Mouse (Mus musculus): ENCODE measurements around the gene Slc28a3. TPM values are rescaled to one million over a fixed set of nuclear protein-coding genes. Genes with fewer than 3 reads are reported as not detected.
A peak's percentile ranks its signal among the peaks of the same experiment; 100 is the strongest.

The Slc28a3 gene
- polyA plus RNA-seq, 1 experiment, result not detected

GRCm38 (mm10) chr13:58587962-58588361 is 22.7 kb downstream of the Slc28a3 start:
- TF ChIP-seq POLR2A (IDR thresholded peaks at IDR 0.05; ENCODE audit: extremely low read depth, insufficient read depth, low read length), result no peak
- Histone ChIP-seq H3K4me3 (ENCODE audit: insufficient read depth, low read length) (no peak overlapping the region), H3K27ac (ENCODE audit: insufficient read depth, low read length) (no peak overlapping the region), H3K4me1 (ENCODE audit: control insufficient read depth, insufficient read depth, low read length) (no peaks in the 10 kb centered on the region)

DNA sequence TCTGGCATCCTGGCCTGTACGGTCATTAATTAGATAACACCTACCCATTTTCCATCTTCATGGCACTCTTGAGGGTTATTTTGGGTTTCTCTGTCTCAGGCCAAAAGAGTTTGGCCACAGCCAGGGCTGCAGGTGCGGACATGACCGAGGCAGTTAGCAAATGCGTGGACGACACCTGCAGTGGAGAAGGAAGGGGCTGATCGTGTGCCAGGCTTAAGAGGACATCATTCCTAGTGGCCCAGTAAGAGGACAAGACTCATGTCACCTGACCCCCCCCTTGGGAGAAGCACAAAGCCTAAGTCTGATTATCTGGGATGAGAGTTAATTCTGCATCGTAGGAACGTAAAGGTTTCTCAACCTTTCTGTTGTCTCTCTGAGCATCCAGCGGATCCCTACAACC is 44.5 kb downstream of the Slc28a3 start:
- no peak overlapping the region for H3K4me3 ChIP-seq (ENCODE audit: insufficient read depth, low read length)
- H3K4me1 ChIP-seq (ENCODE audit: control insufficient read depth, insufficient read depth, low read length), result no peaks in the 10 kb centered on the region; the same call in 1 of the 2 replicates
- no peak overlapping the region for H3K27ac ChIP-seq (ENCODE audit: insufficient read depth, low read length)
- TF ChIP-seq CTCF (IDR thresholded peaks at IDR 0.05; ENCODE audit: extremely low read depth, insufficient read depth, low read length), result no peak
- no peak for TF ChIP-seq POLR2A (IDR thresholded peaks at IDR 0.05; ENCODE audit: extremely low read depth, insufficient read depth, low read length)

- Histone ChIP-seq H3K27ac (ENCODE audit: insufficient read depth, low read length) (no peak overlapping the region), H3K4me1 (ENCODE audit: control insufficient read depth, insufficient read depth, low read length) (peaks cover 1% of the 10 kb centered on the region; the same call in 1 of the 2 replicates), H3K4me3 (ENCODE audit: insufficient read depth, low read length) (no peak overlapping the region)
- no peak for TF ChIP-seq CTCF (IDR thresholded peaks at IDR 0.05; ENCODE audit: extremely low read depth, insufficient read depth, low read length)
- no peak for TF ChIP-seq POLR2A (IDR thresholded peaks at IDR 0.05; ENCODE audit: extremely low read depth, insufficient read depth, low read length)
These were observed 50.1 kb downstream of the Slc28a3 start for GRCm38 (mm10) chr13:58560497-58561138.

- no peak for TF ChIP-seq CTCF (IDR thresholded peaks at IDR 0.05; ENCODE audit: extremely low read depth, insufficient read depth, low read length)
- no peak for TF ChIP-seq POLR2A (IDR thresholded peaks at IDR 0.05; ENCODE audit: extremely low read depth, insufficient read depth, low read length)
- no peak overlapping the region for H3K4me3 ChIP-seq (ENCODE audit: insufficient read depth, low read length)
- peaks cover 1% of the 10 kb centered on the region; the same call in 1 of the 2 replicates for H3K4me1 ChIP-seq (ENCODE audit: control insufficient read depth, insufficient read depth, low read length)
- no peak overlapping the region for H3K27ac ChIP-seq (ENCODE audit: insufficient read depth, low read length)
These were observed 52.5 kb downstream of the Slc28a3 start for GRCm38 (mm10) chr13:58558216-58558615.

DNA sequence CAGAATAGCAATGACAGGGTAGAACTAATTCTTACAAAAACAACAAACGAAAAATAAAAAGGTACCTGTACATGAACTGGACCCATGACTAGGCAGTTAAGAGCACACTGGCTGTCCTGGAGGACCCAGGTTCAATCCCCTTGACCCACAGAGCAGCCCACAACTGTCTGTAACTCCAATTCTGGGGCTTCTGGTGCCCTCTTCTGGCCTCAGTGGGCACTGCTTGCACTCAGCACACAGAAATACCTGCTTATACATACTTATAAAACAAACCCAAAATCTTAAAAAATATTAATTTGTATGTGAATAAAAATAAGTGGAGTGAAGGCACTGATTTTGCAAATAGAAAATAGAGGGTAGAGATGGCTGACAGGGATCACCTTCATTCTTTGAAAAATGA is 54.7 kb downstream of the Slc28a3 start:
- Histone ChIP-seq H3K4me3 (ENCODE audit: insufficient read depth, low read length) (no peak overlapping the region), H3K27ac (ENCODE audit: insufficient read depth, low read length) (no peak overlapping the region), H3K4me1 (ENCODE audit: control insufficient read depth, insufficient read depth, low read length) (peaks cover 1% of the 10 kb centered on the region; the same call in 1 of the 2 replicates)
- no peak for TF ChIP-seq POLR2A (IDR thresholded peaks at IDR 0.05; ENCODE audit: extremely low read depth, insufficient read depth, low read length)
- peak; percentile 21; the same call in 1 of the 2 replicates for TF ChIP-seq CTCF (IDR thresholded peaks at IDR 0.05; ENCODE audit: extremely low read depth, insufficient read depth, low read length)

- no peak overlapping the region for H3K27ac ChIP-seq (ENCODE audit: insufficient read depth, low read length)
- H3K4me1 ChIP-seq (ENCODE audit: control insufficient read depth, insufficient read depth, low read length), result peaks cover 1% of the 10 kb centered on the region; the same call in 1 of the 2 replicates
- no peak overlapping the region for H3K4me3 ChIP-seq (ENCODE audit: insufficient read depth, low read length)
- TF ChIP-seq POLR2A (IDR thresholded peaks at IDR 0.05; ENCODE audit: extremely low read depth, insufficient read depth, low read length), result no peak
- TF ChIP-seq CTCF (IDR thresholded peaks at IDR 0.05; ENCODE audit: extremely low read depth, insufficient read depth, low read length), result no peak
These were observed 55.1 kb downstream of the Slc28a3 start for GRCm38 (mm10) chr13:58555561-58555960.

GRCm38 (mm10) chr13:58551924-58552323 is 58.8 kb downstream of the Slc28a3 start:
- Histone ChIP-seq H3K27ac (ENCODE audit: insufficient read depth, low read length) (no peak overlapping the region), H3K4me3 (ENCODE audit: insufficient read depth, low read length) (no peak overlapping the region), H3K4me1 (ENCODE audit: control insufficient read depth, insufficient read depth, low read length) (no peaks in the 10 kb centered on the region; the same call in 1 of the 2 replicates)
- TF ChIP-seq CTCF (IDR thresholded peaks at IDR 0.05; ENCODE audit: extremely low read depth, insufficient read depth, low read length), result no peak
- no peak for TF ChIP-seq POLR2A (IDR thresholded peaks at IDR 0.05; ENCODE audit: extremely low read depth, insufficient read depth, low read length)

DNA sequence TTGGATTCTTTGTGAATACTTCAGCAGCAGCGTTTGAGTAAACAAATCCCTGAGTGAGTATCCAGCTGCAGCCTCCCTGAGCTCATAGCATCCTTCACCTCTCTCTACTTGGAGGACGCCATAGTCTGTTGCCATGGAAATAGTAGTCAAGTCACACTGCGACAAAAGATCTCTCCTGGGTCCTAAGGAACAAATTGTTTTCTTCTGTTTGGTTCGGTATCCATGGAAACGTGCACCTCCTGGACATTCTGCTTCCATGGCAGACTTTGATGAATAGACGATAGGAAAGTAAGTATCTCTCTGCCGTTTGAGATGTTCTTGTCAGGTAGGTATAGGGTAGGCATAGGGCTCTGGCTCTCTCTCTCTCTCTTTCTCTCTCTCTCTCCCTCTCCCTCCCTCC is 63.1 kb downstream of the Slc28a3 start:
- Histone ChIP-seq H3K4me3 (ENCODE audit: insufficient read depth, low read length) (no peak overlapping the region), H3K4me1 (ENCODE audit: control insufficient read depth, insufficient read depth, low read length) (peaks cover 2% of the 10 kb centered on the region), H3K27ac (ENCODE audit: insufficient read depth, low read length) (no peak overlapping the region)
- no peak for TF ChIP-seq CTCF (IDR thresholded peaks at IDR 0.05; ENCODE audit: extremely low read depth, insufficient read depth, low read length)

DNA sequence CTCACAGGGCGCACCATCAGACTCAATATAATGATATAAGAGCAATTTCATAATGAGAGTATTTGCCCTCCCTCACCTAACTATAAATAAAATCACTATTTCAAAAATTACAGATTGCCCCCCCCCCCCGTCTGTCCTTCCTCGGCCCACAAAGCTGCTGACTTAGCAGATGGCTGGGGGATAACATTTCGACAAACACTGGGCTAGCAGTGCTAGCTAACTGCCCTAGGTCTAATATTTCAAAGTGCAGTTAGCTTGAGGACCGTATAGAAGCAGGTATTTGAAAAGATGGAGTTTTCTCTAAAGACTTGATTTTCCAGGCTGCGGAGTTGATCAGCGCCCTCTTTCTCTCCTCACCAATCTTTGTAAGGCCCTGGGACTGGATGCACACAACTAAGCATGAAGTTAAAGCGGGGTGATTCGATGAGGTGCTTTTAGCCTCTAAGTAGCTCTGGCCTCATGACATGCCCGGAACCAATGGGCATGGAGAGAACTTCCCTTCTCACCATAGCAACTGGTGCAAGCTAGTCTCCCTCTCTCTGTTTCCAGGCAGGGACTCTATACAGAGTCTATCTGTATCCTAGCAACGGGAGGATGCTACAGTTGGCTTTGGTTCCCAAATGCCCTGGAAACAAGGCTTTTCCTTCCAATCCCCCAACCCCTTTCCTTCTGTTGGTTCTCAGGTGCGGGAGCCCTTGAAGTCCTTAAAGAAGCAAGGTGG is 66.8 kb downstream of the Slc28a3 start:
- H3K4me1 ChIP-seq (ENCODE audit: control insufficient read depth, insufficient read depth, low read length), result peaks cover 2% of the 10 kb centered on the region
- H3K4me3 ChIP-seq (ENCODE audit: insufficient read depth, low read length), result no peak overlapping the region
- H3K27ac ChIP-seq (ENCODE audit: insufficient read depth, low read length), result no peak overlapping the region
- TF ChIP-seq CTCF (IDR thresholded peaks at IDR 0.05; ENCODE audit: extremely low read depth, insufficient read depth, low read length) (no peak), POLR2A (IDR thresholded peaks at IDR 0.05; ENCODE audit: extremely low read depth, insufficient read depth, low read length) (no peak)

- Histone ChIP-seq H3K4me3 (ENCODE audit: insufficient read depth, low read length) (no peak overlapping the region), H3K4me1 (ENCODE audit: control insufficient read depth, insufficient read depth, low read length) (peaks cover 2% of the 10 kb centered on the region), H3K27ac (ENCODE audit: insufficient read depth, low read length) (no peak overlapping the region)
- TF ChIP-seq POLR2A (IDR thresholded peaks at IDR 0.05; ENCODE audit: extremely low read depth, insufficient read depth, low read length) (no peak), CTCF (IDR thresholded peaks at IDR 0.05; ENCODE audit: extremely low read depth, insufficient read depth, low read length) (peak; percentile 83)
These were observed 67.6 kb downstream of the Slc28a3 start for GRCm38 (mm10) chr13:58543066-58543465.
